Mouse (Mus musculus): ENCODE data around the gene Zswim9. TPM values are rescaled to one million over a fixed set of nuclear protein-coding genes. Genes with fewer than 3 reads are reported as not detected.

The Zswim9 gene
- polyA plus RNA-seq, 1 experiment from 2014 or later, result 12.9 TPM

DNA sequence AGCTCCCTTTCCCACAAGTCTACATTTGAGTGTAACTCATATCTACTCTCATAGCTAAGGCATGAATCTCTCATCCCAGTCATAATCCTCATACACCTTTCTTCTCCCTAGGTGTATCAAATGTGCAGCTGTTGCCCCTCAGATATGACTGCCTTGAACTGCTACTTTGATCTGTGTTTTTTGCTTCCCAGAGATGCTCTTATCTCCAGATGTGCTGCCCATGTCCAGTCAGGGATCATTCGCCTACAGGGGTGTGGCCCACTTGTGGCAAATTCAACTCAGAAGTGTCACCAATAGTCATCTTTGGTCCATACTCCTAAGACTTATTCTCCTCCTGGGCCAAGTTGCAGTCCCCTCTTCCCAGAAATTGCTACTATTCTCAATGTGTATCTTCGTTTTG lies 688 bp downstream of the Zswim9 start:
- WGBS, result 38% methylated on average over 2 of the region's 2 CpGs
- peak overlapping the region; percentile 91 for H3K9ac ChIP-seq (ENCODE audit: low read depth, low read length)
- H3K27ac ChIP-seq (ENCODE audit: low read length), result peak overlapping the region; percentile 93; the same call in 1 of the 2 replicates
- no peaks in the 10 kb centered on the region for H3K27me3 ChIP-seq (ENCODE audit: control insufficient read depth, insufficient read depth, low read depth, low read length)
- peak overlapping the region; percentile 62 for H3K4me2 ChIP-seq (ENCODE audit: low read length)
- no peak; the same call in 1 of the 2 replicates for ATAC-seq
- H3K4me1 ChIP-seq (ENCODE audit: control insufficient read depth, insufficient read depth, low read length), result peaks cover 6% of the 10 kb centered on the region
- H3K4me3 ChIP-seq (ENCODE audit: low read depth, low read length), result peak overlapping the region; percentile 77
- H3K9me3 ChIP-seq (replicated peaks; ENCODE audit: control insufficient read depth, low read length, poor library complexity, severe bottlenecking), result no peaks in the 10 kb centered on the region; the same call in 1 of the 2 replicates
- H3K36me3 ChIP-seq (ENCODE audit: control insufficient read depth, insufficient read depth, low read length), result peaks cover 35% of the 10 kb centered on the region

DNA sequence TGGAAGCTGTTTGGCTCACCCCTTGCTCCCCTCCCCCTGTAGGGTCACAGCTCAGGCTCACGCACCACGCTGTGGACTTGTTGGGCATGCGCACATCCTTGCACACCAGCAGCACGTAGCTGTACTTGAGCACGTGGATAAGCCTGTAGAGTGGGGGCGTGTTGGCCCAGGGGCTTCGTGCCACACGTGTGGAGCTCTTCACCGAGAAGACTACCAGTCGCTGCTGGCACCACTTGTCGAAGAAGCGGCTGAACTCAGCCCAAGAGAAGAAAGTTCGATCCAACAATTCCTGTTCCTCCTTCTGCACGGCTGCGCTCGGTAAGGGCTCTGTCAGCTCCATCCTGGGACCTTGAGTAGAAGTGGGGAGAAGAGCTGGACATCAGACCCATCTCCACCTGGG lies 1.4 kb downstream of the Zswim9 start, which contains the start of gene Lig1:
Gene Lig1 (plus strand): TSS at position 203 of the 400 bp plus-strand sequence.
- H3K9me3 ChIP-seq (replicated peaks; ENCODE audit: control insufficient read depth, low read length, poor library complexity, severe bottlenecking), result no peaks in the 10 kb centered on the region; the same call in 1 of the 2 replicates
- H3K4me3 ChIP-seq (ENCODE audit: low read depth, low read length), result peak within 1 kb of the TSS; percentile 77
- no peaks in the 10 kb centered on the region for H3K27me3 ChIP-seq (ENCODE audit: control insufficient read depth, insufficient read depth, low read depth, low read length)
- H3K27ac ChIP-seq (ENCODE audit: low read length), result peak within 1 kb of the TSS; percentile 93
- H3K4me1 ChIP-seq (ENCODE audit: control insufficient read depth, insufficient read depth, low read length), result peaks cover 6% of the 10 kb centered on the region
- ATAC-seq, result no peak
- H3K4me2 ChIP-seq (ENCODE audit: low read length), result peak within 1 kb of the TSS; percentile 62
- WGBS, result 96% methylated on average over 16 of the region's 16 CpGs
- peak within 1 kb of the TSS; percentile 91 for H3K9ac ChIP-seq (ENCODE audit: low read depth, low read length)
- peaks cover 36% of the 10 kb centered on the region for H3K36me3 ChIP-seq (ENCODE audit: control insufficient read depth, insufficient read depth, low read length)

- no peak overlapping the region for H3K27ac ChIP-seq (ENCODE audit: low read length)
- no peaks in the 10 kb centered on the region for H3K4me1 ChIP-seq (ENCODE audit: control insufficient read depth, insufficient read depth, low read length)
- ATAC-seq, result no peak
- H3K9ac ChIP-seq (ENCODE audit: low read depth, low read length), result no peak overlapping the region
- H3K9me3 ChIP-seq (replicated peaks; ENCODE audit: control insufficient read depth, low read length, poor library complexity, severe bottlenecking), result no peaks in the 10 kb centered on the region
- WGBS, result 93% methylated on average over 1 of the region's 1 CpGs
- no peak overlapping the region for H3K4me3 ChIP-seq (ENCODE audit: low read depth, low read length)
- no peak overlapping the region for H3K4me2 ChIP-seq (ENCODE audit: low read length)
- H3K36me3 ChIP-seq (ENCODE audit: control insufficient read depth, insufficient read depth, low read length), result peaks cover 31% of the 10 kb centered on the region
- no peaks in the 10 kb centered on the region for H3K27me3 ChIP-seq (ENCODE audit: control insufficient read depth, insufficient read depth, low read depth, low read length)
Observed at GRCm38 (mm10) chr7:13271704-13272103, 6.8 kb downstream of the Zswim9 start.

GRCm38 (mm10) chr7:13269394-13269793 lies 9.1 kb downstream of the Zswim9 start:
- Histone ChIP-seq H3K9ac (ENCODE audit: low read depth, low read length) (no peak overlapping the region), H3K27ac (ENCODE audit: low read length) (no peak overlapping the region), H3K9me3 (replicated peaks; ENCODE audit: control insufficient read depth, low read length, poor library complexity, severe bottlenecking) (no peaks in the 10 kb centered on the region), H3K36me3 (ENCODE audit: control insufficient read depth, insufficient read depth, low read length) (peaks cover 15% of the 10 kb centered on the region), H3K27me3 (ENCODE audit: control insufficient read depth, insufficient read depth, low read depth, low read length) (no peaks in the 10 kb centered on the region), H3K4me1 (ENCODE audit: control insufficient read depth, insufficient read depth, low read length) (no peaks in the 10 kb centered on the region), H3K4me3 (ENCODE audit: low read depth, low read length) (no peak overlapping the region), H3K4me2 (ENCODE audit: low read length) (no peak overlapping the region)
- peak; percentile 28; the same call in 1 of the 2 replicates for ATAC-seq
- WGBS, result 81% methylated on average over 11 of the region's 11 CpGs

DNA sequence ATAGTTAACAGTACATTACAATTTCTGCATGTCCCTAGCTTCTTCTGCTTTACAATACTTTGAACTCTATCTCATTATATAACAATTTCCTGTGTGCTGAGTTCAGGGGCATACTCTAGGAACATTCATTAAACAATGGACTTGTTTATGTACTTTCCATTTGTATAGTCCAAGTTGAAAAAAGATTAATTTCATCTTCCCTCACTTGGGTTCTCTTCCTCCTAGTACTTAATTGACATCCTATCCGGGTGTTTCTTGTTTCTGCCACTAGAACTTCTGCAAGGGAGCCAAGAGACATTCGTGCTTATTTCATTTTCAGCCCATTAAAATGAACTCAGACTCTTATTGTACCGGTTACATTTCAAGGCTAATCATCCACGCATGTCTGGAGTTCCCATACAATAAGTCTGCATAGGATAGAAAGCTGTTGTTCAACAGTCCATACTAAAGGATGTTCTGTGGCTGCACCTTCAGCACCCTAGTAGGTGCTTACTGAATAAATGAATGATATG lies 9.7 kb downstream of the Zswim9 start:
- H3K4me1 ChIP-seq (ENCODE audit: control insufficient read depth, insufficient read depth, low read length), result no peaks in the 10 kb centered on the region
- H3K4me3 ChIP-seq (ENCODE audit: low read depth, low read length), result no peak overlapping the region
- no peak overlapping the region for H3K27ac ChIP-seq (ENCODE audit: low read length)
- WGBS, result 87% methylated on average over 4 of the region's 4 CpGs
- H3K27me3 ChIP-seq (ENCODE audit: control insufficient read depth, insufficient read depth, low read depth, low read length), result no peaks in the 10 kb centered on the region
- H3K36me3 ChIP-seq (ENCODE audit: control insufficient read depth, insufficient read depth, low read length), result peaks cover 15% of the 10 kb centered on the region
- no peaks in the 10 kb centered on the region for H3K9me3 ChIP-seq (replicated peaks; ENCODE audit: control insufficient read depth, low read length, poor library complexity, severe bottlenecking)
- no peak overlapping the region for H3K4me2 ChIP-seq (ENCODE audit: low read length)
- ATAC-seq, result no peak
- H3K9ac ChIP-seq (ENCODE audit: low read depth, low read length), result no peak overlapping the region

- H3K27me3 ChIP-seq (ENCODE audit: control insufficient read depth, insufficient read depth, low read depth, low read length), result no peaks in the 10 kb centered on the region
- 0 out of 2 replicates have a peak, but pooled peaks have one; percentile 22 for ATAC-seq
- no peak overlapping the region for H3K27ac ChIP-seq (ENCODE audit: low read length)
- 54% methylated on average over 2 of the region's 2 CpGs for WGBS
- no peak overlapping the region for H3K9ac ChIP-seq (ENCODE audit: low read depth, low read length)
- no peaks in the 10 kb centered on the region for H3K4me1 ChIP-seq (ENCODE audit: control insufficient read depth, insufficient read depth, low read length)
- peaks cover 10% of the 10 kb centered on the region; the same call in 1 of the 2 replicates for H3K36me3 ChIP-seq (ENCODE audit: control insufficient read depth, insufficient read depth, low read length)
- H3K9me3 ChIP-seq (replicated peaks; ENCODE audit: control insufficient read depth, low read length, poor library complexity, severe bottlenecking), result no peaks in the 10 kb centered on the region
- no peak overlapping the region for H3K4me2 ChIP-seq (ENCODE audit: low read length)
- H3K4me3 ChIP-seq (ENCODE audit: low read depth, low read length), result no peak overlapping the region
Observed at GRCm38 (mm10) chr7:13264396-13264795, 14.1 kb downstream of the Zswim9 start.

- H3K9me3 ChIP-seq (replicated peaks; ENCODE audit: control insufficient read depth, low read length, poor library complexity, severe bottlenecking), result no peaks in the 10 kb centered on the region
- no peak overlapping the region for H3K4me3 ChIP-seq (ENCODE audit: low read depth, low read length)
- H3K9ac ChIP-seq (ENCODE audit: low read depth, low read length), result no peak overlapping the region
- 85% methylated on average over 5 of the region's 5 CpGs for WGBS
- no peaks in the 10 kb centered on the region for H3K27me3 ChIP-seq (ENCODE audit: control insufficient read depth, insufficient read depth, low read depth, low read length)
- H3K27ac ChIP-seq (ENCODE audit: low read length), result no peak overlapping the region
- H3K36me3 ChIP-seq (ENCODE audit: control insufficient read depth, insufficient read depth, low read length), result peaks cover 7% of the 10 kb centered on the region; the same call in 1 of the 2 replicates
- H3K4me1 ChIP-seq (ENCODE audit: control insufficient read depth, insufficient read depth, low read length), result no peaks in the 10 kb centered on the region
- no peak for ATAC-seq
- no peak overlapping the region for H3K4me2 ChIP-seq (ENCODE audit: low read length)
Observed at GRCm38 (mm10) chr7:13263851-13264250, 14.7 kb downstream of the Zswim9 start.

DNA sequence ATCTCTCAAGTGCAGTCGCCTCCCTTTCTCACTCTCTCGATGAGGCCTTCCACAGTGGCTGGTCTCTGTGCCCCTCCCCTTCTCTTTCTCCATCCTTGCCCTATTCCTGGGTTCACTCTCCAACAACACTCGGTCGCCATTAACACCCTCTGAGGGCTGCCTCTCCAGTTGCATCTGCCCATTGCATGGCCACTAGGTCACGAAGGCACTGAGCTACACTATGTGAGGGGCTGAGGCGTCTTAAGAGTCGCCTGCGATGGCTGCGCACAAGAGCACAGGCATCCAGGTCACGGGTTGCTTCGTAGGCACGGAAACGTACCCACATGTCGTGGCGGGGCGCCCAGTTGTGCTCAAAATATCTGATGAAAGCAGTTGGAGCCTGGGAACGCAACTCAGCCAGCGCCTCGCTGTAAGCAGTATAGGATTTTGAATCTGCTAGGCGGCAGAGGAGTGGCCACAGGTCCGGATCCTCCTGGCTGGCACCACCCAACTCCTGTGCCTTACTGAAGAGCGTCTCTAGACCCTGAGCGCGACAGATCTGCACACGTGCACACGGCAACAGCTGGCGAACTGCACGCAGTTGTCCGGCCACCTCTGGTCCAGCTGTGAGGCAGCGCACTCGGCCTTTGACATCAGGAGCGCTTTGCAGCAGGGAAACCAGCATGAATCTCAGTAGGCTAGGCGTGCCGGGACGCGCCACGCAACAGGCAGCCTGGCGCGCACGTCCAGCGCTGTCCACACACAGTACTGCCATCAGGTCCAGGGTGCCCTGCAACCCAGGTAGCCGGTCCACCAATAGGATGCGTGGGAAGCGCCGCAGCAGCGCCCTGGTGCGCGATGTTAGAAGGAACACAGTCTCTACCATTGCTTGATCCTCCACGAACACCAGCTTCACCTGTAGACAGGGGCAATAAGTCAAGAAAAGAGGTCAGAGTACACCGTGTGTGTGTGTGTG lies 17.5 kb downstream of the Zswim9 start:
- Histone ChIP-seq H3K4me1 (ENCODE audit: control insufficient read depth, insufficient read depth, low read length) (no peaks in the 10 kb centered on the region), H3K4me3 (ENCODE audit: low read depth, low read length) (no peak overlapping the region), H3K9ac (ENCODE audit: low read depth, low read length) (no peak overlapping the region), H3K27me3 (ENCODE audit: control insufficient read depth, insufficient read depth, low read depth, low read length) (no peaks in the 10 kb centered on the region), H3K9me3 (replicated peaks; ENCODE audit: control insufficient read depth, low read length, poor library complexity, severe bottlenecking) (no peaks in the 10 kb centered on the region), H3K4me2 (ENCODE audit: low read length) (no peak overlapping the region), H3K27ac (ENCODE audit: low read length) (no peak overlapping the region), H3K36me3 (ENCODE audit: control insufficient read depth, insufficient read depth, low read length) (peaks cover 7% of the 10 kb centered on the region; the same call in 1 of the 2 replicates)
- ATAC-seq, result peak; percentile 58
- WGBS, result 52% methylated on average over 50 of the region's 50 CpGs

GRCm38 (mm10) chr7:13212720-13213119 lies 65.8 kb downstream of the Zswim9 start, which contains the start of gene Vmn1r89:
Vmn1r89 (plus strand) TSS chr7:13213020.
- H3K4me3 ChIP-seq (ENCODE audit: low read depth, low read length), result no peak within 1 kb of the TSS
- no peak for ATAC-seq
- no peak within 1 kb of the TSS for H3K9ac ChIP-seq (ENCODE audit: low read depth, low read length)
- H3K9me3 ChIP-seq (replicated peaks; ENCODE audit: control insufficient read depth, low read length, poor library complexity, severe bottlenecking), result no peaks in the 10 kb centered on the region; the same call in 1 of the 2 replicates
- no peaks in the 10 kb centered on the region for H3K27me3 ChIP-seq (ENCODE audit: control insufficient read depth, insufficient read depth, low read depth, low read length)
- H3K4me1 ChIP-seq (ENCODE audit: control insufficient read depth, insufficient read depth, low read length), result no peaks in the 10 kb centered on the region
- no peak within 1 kb of the TSS for H3K4me2 ChIP-seq (ENCODE audit: low read length)
- no peak within 1 kb of the TSS for H3K27ac ChIP-seq (ENCODE audit: low read length)
- H3K36me3 ChIP-seq (ENCODE audit: control insufficient read depth, insufficient read depth, low read length), result no peaks in the 10 kb centered on the region
